Mouse (Mus musculus): ENCODE data around the gene Taz. TPM values are rescaled to one million over a fixed set of nuclear protein-coding genes. Genes with fewer than 3 reads are reported as not detected.

Taz gene
- polyA plus RNA-seq, 1 experiment from 2014 or later: 70.3 TPM

GRCm38 (mm10) chrX:74328725-74329161, 47.0 kb downstream of the Taz start, which contains the start of gene Plxna3:
Gene Plxna3 (plus strand): TSS chrX:74329066.
- Histone ChIP-seq H3K27ac (peak within 1 kb of the TSS; percentile 77), H3K4me2 (peak within 1 kb of the TSS; percentile 71), H3K4me3 (peak within 1 kb of the TSS; percentile 53), H3K27me3 (no peaks in the 10 kb centered on the region), H3K9ac (peak within 1 kb of the TSS; percentile 66), H3K4me1 (replicated peaks) (peaks cover 15% of the 10 kb centered on the region), H3K36me3 (no peaks in the 10 kb centered on the region), H3K9me3 (replicated peaks) (no peaks in the 10 kb centered on the region)
- WGBS: 15% methylated on average over 30 of the region's 30 CpGs
- peak; percentile 88 for ATAC-seq (replicated peaks; ENCODE audit: insufficient number of reproducible peaks, insufficient read depth, low FRiP score, low read depth)

GRCm38 (mm10) chrX:74329215-74329671, 47.5 kb downstream of the Taz start:
- ATAC-seq (replicated peaks; ENCODE audit: insufficient number of reproducible peaks, insufficient read depth, low FRiP score, low read depth): peak; percentile 8; the same call in 1 of the 2 replicates
- peak overlapping the region; percentile 53 for H3K4me3 ChIP-seq
- peaks cover 15% of the 10 kb centered on the region for H3K4me1 ChIP-seq (replicated peaks)
- peak overlapping the region; percentile 66 for H3K9ac ChIP-seq
- no peaks in the 10 kb centered on the region for H3K9me3 ChIP-seq (replicated peaks)
- H3K27me3 ChIP-seq: no peaks in the 10 kb centered on the region
- no peak overlapping the region for H3K27ac ChIP-seq
- H3K36me3 ChIP-seq: no peaks in the 10 kb centered on the region
- peak overlapping the region; percentile 71 for H3K4me2 ChIP-seq
- WGBS: 31% methylated on average over 10 of the region's 10 CpGs

GRCm38 (mm10) chrX:74330166-74330930, 48.6 kb downstream of the Taz start:
- Histone ChIP-seq H3K4me1 (replicated peaks) (peaks cover 15% of the 10 kb centered on the region), H3K27me3 (no peaks in the 10 kb centered on the region), H3K9me3 (replicated peaks) (no peaks in the 10 kb centered on the region), H3K27ac (no peak overlapping the region), H3K4me2 (peak overlapping the region; percentile 71), H3K36me3 (no peaks in the 10 kb centered on the region), H3K9ac (no peak overlapping the region), H3K4me3 (peak overlapping the region; percentile 53)
- no peak for ATAC-seq (replicated peaks; ENCODE audit: insufficient number of reproducible peaks, insufficient read depth, low FRiP score, low read depth)
- WGBS: 44% methylated on average over 2 of the region's 2 CpGs

Small RNA genes lying within 50 kb of the gene (microRNA-seq; reads per million reads assigned to microRNA genes)
- not detected for gene Mir7091
- gene Mir7092: not detected

Other genes starting within 250 kb of the Taz start
- not detected in 2 replicates for gene Opn1mw, start 154.4 kb upstream of the Taz start, polyA plus RNA-seq (2015; fragmentation: Nextera tagmentation; extraction: Ambion mirVana)
- 10.5 and 12.0 TPM in 2 replicates for gene Mecp2, start 146.5 kb upstream of the Taz start, polyA plus RNA-seq (2015; fragmentation: Nextera tagmentation; extraction: Ambion mirVana)
- not detected in 2 replicates for gene Tex28, start 114.1 kb upstream of the Taz start, polyA plus RNA-seq (2015; fragmentation: Nextera tagmentation; extraction: Ambion mirVana)
- not detected in 2 replicates for gene Tktl1, start 104.7 kb upstream of the Taz start, polyA plus RNA-seq (2015; fragmentation: Nextera tagmentation; extraction: Ambion mirVana)
- gene Flna, start 32.1 kb upstream of the Taz start, polyA plus RNA-seq (2015; fragmentation: Nextera tagmentation; extraction: Ambion mirVana): 124 and 188 TPM in 2 replicates
- gene Emd, start 27.2 kb upstream of the Taz start, polyA plus RNA-seq (2015; fragmentation: Nextera tagmentation; extraction: Ambion mirVana): 14.5 and 14.9 TPM in 2 replicates
- 413 and 447 TPM in 2 replicates for gene Rpl10, start 11.1 kb upstream of the Taz start, polyA plus RNA-seq (2015; fragmentation: Nextera tagmentation; extraction: Ambion mirVana)
- gene Dnase1l1, start 425 bp downstream of the Taz start, polyA plus RNA-seq (2015; fragmentation: Nextera tagmentation; extraction: Ambion mirVana): 14.3 and 17.2 TPM in 2 replicates
- gene Atp6ap1, start 15.2 kb downstream of the Taz start, polyA plus RNA-seq (2015; fragmentation: Nextera tagmentation; extraction: Ambion mirVana): 109 and 128 TPM in 2 replicates
- 134 and 163 TPM in 2 replicates for gene Gdi1, start 23.1 kb downstream of the Taz start, polyA plus RNA-seq (2015; fragmentation: Nextera tagmentation; extraction: Ambion mirVana)
- 48.0 and 53.1 TPM in 2 replicates for gene Fam50a, start 31.1 kb downstream of the Taz start, polyA plus RNA-seq (2015; fragmentation: Nextera tagmentation; extraction: Ambion mirVana)
- 3.6 and 6.8 TPM in 2 replicates for gene Plxna3, start 47.2 kb downstream of the Taz start, polyA plus RNA-seq (2015; fragmentation: Nextera tagmentation; extraction: Ambion mirVana)
- gene Lage3, start 71.7 kb downstream of the Taz start, polyA plus RNA-seq (2015; fragmentation: Nextera tagmentation; extraction: Ambion mirVana): 80.3 and 87.5 TPM in 2 replicates
- gene Ubl4a, start 91.3 kb downstream of the Taz start, polyA plus RNA-seq (2015; fragmentation: Nextera tagmentation; extraction: Ambion mirVana): 56.4 and 62.2 TPM in 2 replicates
- gene Slc10a3, start 91.4 kb downstream of the Taz start, polyA plus RNA-seq (2015; fragmentation: Nextera tagmentation; extraction: Ambion mirVana): 12.0 and 14.3 TPM in 2 replicates
- 26.8 and 31.2 TPM in 2 replicates for gene Fam3a, start 111.4 kb downstream of the Taz start, polyA plus RNA-seq (2015; fragmentation: Nextera tagmentation; extraction: Ambion mirVana)
- gene Ikbkg, start 111.4 kb downstream of the Taz start, polyA plus RNA-seq (2015; fragmentation: Nextera tagmentation; extraction: Ambion mirVana): 18.2 and 18.9 TPM in 2 replicates
- gene G6pdx, start 147.3 kb downstream of the Taz start, polyA plus RNA-seq (2015; fragmentation: Nextera tagmentation; extraction: Ambion mirVana): 15.4 and 21.4 TPM in 2 replicates
- gene Gm6880, start 199.5 kb downstream of the Taz start, polyA plus RNA-seq (2015; fragmentation: Nextera tagmentation; extraction: Ambion mirVana): not detected in 2 replicates